Mouse (Mus musculus): ENCODE data around the gene Ces5a. TPM values are rescaled to one million over a fixed set of nuclear protein-coding genes. Genes with fewer than 3 reads are reported as not detected.
"Not testable (repeated sequence)": the region's sequence is repeated elsewhere in the genome, so short reads cannot be mapped to it uniquely, and the experiment has no call there.

Ces5a gene
- polyA plus RNA-seq, 1 experiment from 2014 or later = 0.38 TPM

- no peak for DNase-seq (ENCODE audit: low spot score)
- no peaks in the 10 kb centered on the region for H3K36me3 ChIP-seq (ENCODE audit: control insufficient read depth, insufficient read depth, low read length)
- H3K27ac ChIP-seq (ENCODE audit: low read depth, low read length) = no peak overlapping the region
- no peaks in the 10 kb centered on the region for H3K4me1 ChIP-seq (ENCODE audit: control insufficient read depth, insufficient read depth, low read length)
- H3K4me3 ChIP-seq (ENCODE audit: low read depth, low read length) = no peak overlapping the region
- no peaks in the 10 kb centered on the region for H3K9me3 ChIP-seq (replicated peaks; ENCODE audit: control insufficient read depth, low read length)
- no peak overlapping the region for H3K9ac ChIP-seq (ENCODE audit: low read length)
- no peak overlapping the region for H3K4me2 ChIP-seq (ENCODE audit: low read length)
- WGBS = 95% methylated on average over 3 of the region's 3 CpGs
- no peaks in the 10 kb centered on the region for H3K27me3 ChIP-seq (replicated peaks; ENCODE audit: control insufficient read depth, insufficient read depth, low read length)
- no peak for ATAC-seq
Observed at GRCm38 (mm10) chr8:93478211-93478610, 57.4 kb downstream of the Ces5a start.

DNA sequence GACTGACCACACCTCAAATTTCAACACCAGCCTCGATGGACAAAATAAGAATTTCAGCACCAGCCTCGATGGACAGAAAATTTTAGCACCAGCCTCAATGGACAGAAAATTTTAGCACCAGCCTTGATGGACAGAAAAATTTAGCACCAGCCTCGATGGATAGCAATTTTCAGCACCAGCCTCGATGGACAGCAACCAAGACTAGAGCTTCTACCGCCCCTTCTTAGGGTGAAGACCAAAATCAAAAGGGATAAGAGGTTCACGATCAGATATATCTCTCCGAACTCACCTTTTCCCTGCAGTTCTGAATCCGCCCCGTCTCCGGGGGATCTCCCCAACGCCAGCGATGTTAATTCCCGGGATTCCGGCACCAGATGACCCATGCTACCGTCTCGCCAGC lies 65.9 kb downstream of the Ces5a start:
- not testable (repeated sequence) for H3K36me3 ChIP-seq (ENCODE audit: control insufficient read depth, insufficient read depth, low read length); ATAC-seq; H3K9me3 ChIP-seq (replicated peaks; ENCODE audit: control insufficient read depth, low read length); H3K27ac ChIP-seq (ENCODE audit: low read depth, low read length); H3K4me1 ChIP-seq (ENCODE audit: control insufficient read depth, insufficient read depth, low read length); H3K4me3 ChIP-seq (ENCODE audit: low read depth, low read length); H3K27me3 ChIP-seq (replicated peaks; ENCODE audit: control insufficient read depth, insufficient read depth, low read length); H3K4me2 ChIP-seq (ENCODE audit: low read length); DNase-seq (ENCODE audit: low spot score); H3K9ac ChIP-seq (ENCODE audit: low read length)
- 87% methylated on average over 16 of the region's 16 CpGs for WGBS

DNA sequence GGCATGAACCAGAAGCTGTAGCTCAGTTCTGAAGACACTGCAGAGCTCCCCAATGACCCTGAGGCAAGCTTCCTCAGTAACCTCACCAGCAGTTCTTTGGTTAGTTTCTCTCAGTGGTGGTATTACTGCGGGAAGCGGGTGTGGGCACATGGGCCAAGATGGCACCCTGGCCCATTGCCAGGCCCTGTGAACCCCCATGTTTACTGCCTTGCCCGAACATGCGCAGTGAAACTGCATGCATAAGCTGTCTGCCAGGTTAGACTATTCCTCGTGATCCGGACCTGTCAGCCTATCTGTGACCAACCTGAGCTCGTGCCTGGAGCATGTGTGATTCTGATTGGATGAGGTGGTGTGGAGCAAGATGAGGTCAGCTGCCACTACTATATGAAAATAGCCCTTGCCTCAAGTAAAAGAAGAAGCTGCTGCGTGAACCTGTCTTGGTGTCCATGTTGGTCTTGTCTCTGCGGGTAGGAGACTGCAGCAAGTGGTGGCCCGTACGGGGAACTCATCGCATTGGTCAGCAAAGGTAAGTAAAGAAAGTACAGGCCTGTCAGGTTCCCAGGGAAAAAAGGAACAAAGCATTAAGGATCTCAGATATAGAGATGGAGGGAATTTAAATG lies 81.3 kb downstream of the Ces5a start:
- Histone ChIP-seq H3K27ac (ENCODE audit: low read depth, low read length) (no peak overlapping the region), H3K4me3 (ENCODE audit: low read depth, low read length) (no peak overlapping the region), H3K4me2 (ENCODE audit: low read length) (no peak overlapping the region), H3K36me3 (ENCODE audit: control insufficient read depth, insufficient read depth, low read length) (no peaks in the 10 kb centered on the region), H3K9me3 (replicated peaks; ENCODE audit: control insufficient read depth, low read length) (no peaks in the 10 kb centered on the region), H3K9ac (ENCODE audit: low read length) (no peak overlapping the region), H3K27me3 (replicated peaks; ENCODE audit: control insufficient read depth, insufficient read depth, low read length) (no peaks in the 10 kb centered on the region), H3K4me1 (ENCODE audit: control insufficient read depth, insufficient read depth, low read length) (no peaks in the 10 kb centered on the region)
- 96% methylated on average over 12 of the region's 12 CpGs for WGBS
- DNase-seq (ENCODE audit: low spot score) (no peak), ATAC-seq (no peak)

Other genes starting within 250 kb of the Ces5a start
- gene Ces1g, start 198.5 kb downstream of the Ces5a start, polyA plus RNA-seq (2014; fragmentation: Nextera tagmentation; extraction: Ambion mirVana) = not detected in 2 replicates
- gene Ces1h, start 156.1 kb downstream of the Ces5a start, polyA plus RNA-seq (2014; fragmentation: Nextera tagmentation; extraction: Ambion mirVana) = not detected in 2 replicates

All from forebrain, embryonic 14.5 days (tissue).